Mouse (Mus musculus): ENCODE data around the gene Bik. TPM values are rescaled to one million over a fixed set of nuclear protein-coding genes. Genes with fewer than 3 reads are reported as not detected.

Gene Bik
- polyA plus RNA-seq, 1 experiment from 2014 or later: 5.0 TPM

- Histone ChIP-seq H3K27ac (no peak overlapping the region), H3K4me3 (no peak overlapping the region), H3K4me1 (peaks cover 22% of the 10 kb centered on the region), H3K9ac (no peak overlapping the region), H3K9me3 (no peaks in the 10 kb centered on the region), H3K36me3 (no peaks in the 10 kb centered on the region), H3K4me2 (no peak overlapping the region), H3K27me3 (no peaks in the 10 kb centered on the region)
- no peak for ATAC-seq (ENCODE audit: insufficient number of reproducible peaks, low FRiP score, low TSS enrichment, low read depth)
- 53% methylated on average over 5 of the region's 5 CpGs for WGBS
Observed at GRCm38 (mm10) chr15:83560941-83561477, 34.3 kb downstream of the Bik start.

DNA sequence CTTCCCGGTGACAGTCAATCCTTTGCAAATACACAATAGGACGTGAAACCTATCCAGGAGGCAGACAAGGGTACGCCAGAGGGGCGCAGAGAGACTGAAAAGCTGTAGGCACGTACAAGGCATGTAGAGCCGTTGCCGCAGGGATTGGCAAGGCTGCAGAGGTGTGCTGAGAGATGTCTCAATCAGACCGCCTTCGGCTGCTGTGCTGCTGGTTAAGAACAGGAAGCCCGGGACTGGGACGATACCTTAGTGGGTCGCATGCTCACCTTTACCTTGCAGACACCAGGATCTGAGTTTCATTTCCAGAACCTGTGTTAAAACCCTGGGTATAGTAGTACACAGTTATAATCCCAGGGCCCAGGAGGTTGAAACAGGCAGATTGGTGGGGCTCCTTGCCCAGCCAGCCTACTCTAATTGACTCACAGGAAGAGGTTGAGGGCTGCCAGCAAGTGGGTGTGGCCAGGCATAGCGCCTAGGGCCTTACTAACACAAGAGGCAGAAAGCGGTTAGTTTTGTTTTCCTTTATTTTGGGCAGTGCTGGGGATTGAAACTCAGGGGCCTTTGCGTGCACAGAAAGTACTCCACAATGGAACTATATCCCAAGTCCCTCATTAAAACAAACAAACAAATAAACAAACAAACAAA, 36.1 kb downstream of the Bik start:
- Histone ChIP-seq H3K27ac (peak overlapping the region; percentile 61), H3K9me3 (no peaks in the 10 kb centered on the region), H3K36me3 (no peaks in the 10 kb centered on the region), H3K4me3 (peak overlapping the region; percentile 46), H3K9ac (no peak overlapping the region), H3K4me1 (peaks cover 21% of the 10 kb centered on the region), H3K4me2 (peak overlapping the region; percentile 97), H3K27me3 (no peaks in the 10 kb centered on the region)
- peak; percentile 51; the same call in 1 of the 2 replicates for ATAC-seq (ENCODE audit: insufficient number of reproducible peaks, low FRiP score, low TSS enrichment, low read depth)
- 22% methylated on average over 15 of the region's 15 CpGs for WGBS

DNA sequence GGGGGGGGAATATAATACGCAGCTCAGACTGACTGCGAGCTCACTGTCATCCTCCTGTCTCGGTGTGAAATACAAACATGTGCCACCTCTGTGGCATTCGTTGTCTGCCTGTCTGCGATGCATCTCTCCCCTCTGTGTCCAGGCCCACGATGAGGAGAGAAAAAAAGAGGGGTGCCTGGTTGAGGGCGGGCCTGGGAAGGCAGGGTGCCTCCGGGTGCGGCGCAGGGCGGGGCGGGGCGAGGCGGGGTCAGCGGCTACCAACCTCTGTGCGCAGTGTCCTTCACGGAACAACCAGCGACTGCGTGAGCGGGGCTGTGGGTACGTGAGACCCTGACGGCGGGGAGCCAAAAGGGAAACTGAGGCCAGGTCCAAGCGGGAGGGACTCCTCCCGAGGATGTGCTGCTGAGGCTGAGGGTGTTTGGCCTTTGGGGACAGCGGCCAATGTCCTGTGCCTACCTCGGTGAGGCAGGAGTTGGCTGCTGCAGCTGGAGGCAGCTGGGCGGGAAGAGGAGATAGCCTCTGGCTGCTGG, 36.7 kb downstream of the Bik start, which contains the start of the genes Tspo and Mcat:
TSS of gene Tspo (plus strand) at position 266 of the 530 bp plus-strand sequence.
TSS of gene Mcat (minus strand) at position 461 of the 530 bp plus-strand sequence.
- Histone ChIP-seq H3K27ac (peak within 1 kb of the TSS; percentile 61), H3K4me1 (peaks cover 21% of the 10 kb centered on the region), H3K27me3 (no peaks in the 10 kb centered on the region), H3K36me3 (no peaks in the 10 kb centered on the region), H3K4me3 (peak within 1 kb of the TSS; percentile 46), H3K9me3 (no peaks in the 10 kb centered on the region), H3K4me2 (peak within 1 kb of the TSS; percentile 97), H3K9ac (peak within 1 kb of the TSS; percentile 42)
- ATAC-seq (ENCODE audit: insufficient number of reproducible peaks, low FRiP score, low TSS enrichment, low read depth): peak; percentile 31; the same call in 1 of the 2 replicates
- WGBS: 1% methylated on average over 28 of the region's 28 CpGs

GRCm38 (mm10) chr15:83563857-83564651, 37.4 kb downstream of the Bik start:
- WGBS: 3% methylated on average over 27 of the region's 27 CpGs
- H3K4me3 ChIP-seq: peak overlapping the region; percentile 46
- ATAC-seq (ENCODE audit: insufficient number of reproducible peaks, low FRiP score, low TSS enrichment, low read depth): no peak
- peak overlapping the region; percentile 42 for H3K9ac ChIP-seq
- no peaks in the 10 kb centered on the region for H3K9me3 ChIP-seq
- H3K27ac ChIP-seq: peak overlapping the region; percentile 54
- peaks cover 21% of the 10 kb centered on the region for H3K4me1 ChIP-seq
- H3K4me2 ChIP-seq: peak overlapping the region; percentile 97
- H3K36me3 ChIP-seq: no peaks in the 10 kb centered on the region
- no peaks in the 10 kb centered on the region for H3K27me3 ChIP-seq

- peaks cover 21% of the 10 kb centered on the region for H3K4me1 ChIP-seq
Observed at GRCm38 (mm10) chr15:83565434-83565833, 38.8 kb downstream of the Bik start.

DNA sequence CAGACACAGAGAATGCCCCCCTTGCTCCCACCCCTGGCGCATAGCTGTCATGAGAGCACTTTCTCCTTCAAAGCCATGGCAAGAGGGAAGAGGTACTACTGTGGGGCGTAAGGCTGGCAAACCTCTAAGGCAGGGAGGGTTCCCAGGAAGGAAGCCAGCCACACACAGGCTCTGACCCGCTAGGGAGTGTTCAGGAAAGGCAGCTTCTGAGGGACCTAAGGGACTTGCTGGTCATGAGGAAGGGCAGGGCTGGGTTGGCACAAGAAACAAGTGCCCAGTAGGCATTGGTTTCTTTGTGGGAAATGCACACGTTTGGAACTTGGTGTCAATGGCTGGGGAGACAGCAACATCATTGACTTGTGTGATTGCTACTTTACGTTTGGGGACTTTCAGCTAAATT, 39.3 kb downstream of the Bik start:
- Histone ChIP-seq H3K36me3 (no peaks in the 10 kb centered on the region), H3K4me3 (no peak overlapping the region), H3K27me3 (no peaks in the 10 kb centered on the region), H3K27ac (no peak overlapping the region), H3K4me1 (peaks cover 21% of the 10 kb centered on the region), H3K9ac (no peak overlapping the region), H3K4me2 (no peak overlapping the region), H3K9me3 (no peaks in the 10 kb centered on the region)
- ATAC-seq (ENCODE audit: insufficient number of reproducible peaks, low FRiP score, low TSS enrichment, low read depth): no peak
- WGBS: 73% methylated on average over 5 of the region's 5 CpGs

More at GRCm38 (mm10) chr15:83565434-83565833, 38.8 kb downstream of the Bik start:
- WGBS: 70% methylated on average over 3 of the region's 3 CpGs
- no peaks in the 10 kb centered on the region for H3K9me3 ChIP-seq
- H3K9ac ChIP-seq: no peak overlapping the region
- H3K4me2 ChIP-seq: no peak overlapping the region
- ATAC-seq (ENCODE audit: insufficient number of reproducible peaks, low FRiP score, low TSS enrichment, low read depth): no peak
- H3K36me3 ChIP-seq: no peaks in the 10 kb centered on the region
- no peak overlapping the region for H3K27ac ChIP-seq
- no peak overlapping the region for H3K4me3 ChIP-seq
- no peaks in the 10 kb centered on the region for H3K27me3 ChIP-seq

DNA sequence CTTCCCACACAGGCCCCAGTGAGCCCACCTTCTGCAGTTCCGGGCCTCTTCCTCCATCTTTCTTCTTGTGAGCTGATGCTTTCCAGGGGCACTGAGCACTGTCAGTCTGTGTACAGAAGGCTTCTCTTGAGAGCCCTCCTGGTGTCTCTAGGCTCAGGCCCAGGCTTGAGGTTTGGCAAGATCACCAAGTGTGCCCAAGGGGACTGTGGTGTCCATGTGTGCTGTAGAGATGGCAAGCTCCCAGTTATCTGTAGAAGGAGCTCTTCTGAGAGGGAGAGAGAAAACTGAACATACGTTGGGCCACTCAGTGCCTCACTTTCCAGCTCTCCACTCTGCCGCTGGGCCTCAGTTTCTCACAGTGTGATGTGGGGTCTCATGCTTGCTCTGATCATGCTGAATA, 41.1 kb downstream of the Bik start:
- no peak overlapping the region for H3K4me2 ChIP-seq
- no peaks in the 10 kb centered on the region for H3K9me3 ChIP-seq
- no peaks in the 10 kb centered on the region for H3K27me3 ChIP-seq
- ATAC-seq (ENCODE audit: insufficient number of reproducible peaks, low FRiP score, low TSS enrichment, low read depth): no peak
- no peaks in the 10 kb centered on the region for H3K36me3 ChIP-seq
- no peak overlapping the region for H3K27ac ChIP-seq
- H3K4me3 ChIP-seq: no peak overlapping the region
- 71% methylated on average over 3 of the region's 3 CpGs for WGBS
- H3K4me1 ChIP-seq: peaks cover 18% of the 10 kb centered on the region
- H3K9ac ChIP-seq: no peak overlapping the region

DNA sequence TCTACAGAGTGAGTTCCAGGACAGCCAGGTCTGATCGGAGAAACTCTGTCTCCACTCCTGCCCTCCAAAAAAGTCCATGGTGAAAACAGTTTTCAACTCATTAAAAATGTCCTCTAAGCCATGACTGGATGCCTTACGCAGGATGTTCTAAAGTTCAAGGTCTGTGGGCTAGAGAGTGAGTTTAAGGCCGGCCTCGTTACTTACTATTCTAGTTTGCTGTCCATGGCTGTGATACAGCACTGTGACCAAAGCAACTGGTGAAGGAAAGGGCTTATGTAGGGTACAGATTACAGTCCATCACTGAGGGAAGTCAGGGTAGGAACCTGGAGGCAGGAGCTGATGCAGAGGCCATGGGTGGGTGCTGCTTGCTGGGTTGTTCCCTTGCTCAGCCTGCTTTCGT, 41.9 kb downstream of the Bik start:
- ATAC-seq (ENCODE audit: insufficient number of reproducible peaks, low FRiP score, low TSS enrichment, low read depth): no peak
- H3K36me3 ChIP-seq: no peaks in the 10 kb centered on the region
- no peak overlapping the region for H3K27ac ChIP-seq
- no peak overlapping the region for H3K4me3 ChIP-seq
- 92% methylated on average over 5 of the region's 5 CpGs for WGBS
- H3K4me2 ChIP-seq: no peak overlapping the region
- no peaks in the 10 kb centered on the region for H3K9me3 ChIP-seq
- H3K27me3 ChIP-seq: no peaks in the 10 kb centered on the region
- H3K4me1 ChIP-seq: peaks cover 10% of the 10 kb centered on the region
- no peak overlapping the region for H3K9ac ChIP-seq

DNA sequence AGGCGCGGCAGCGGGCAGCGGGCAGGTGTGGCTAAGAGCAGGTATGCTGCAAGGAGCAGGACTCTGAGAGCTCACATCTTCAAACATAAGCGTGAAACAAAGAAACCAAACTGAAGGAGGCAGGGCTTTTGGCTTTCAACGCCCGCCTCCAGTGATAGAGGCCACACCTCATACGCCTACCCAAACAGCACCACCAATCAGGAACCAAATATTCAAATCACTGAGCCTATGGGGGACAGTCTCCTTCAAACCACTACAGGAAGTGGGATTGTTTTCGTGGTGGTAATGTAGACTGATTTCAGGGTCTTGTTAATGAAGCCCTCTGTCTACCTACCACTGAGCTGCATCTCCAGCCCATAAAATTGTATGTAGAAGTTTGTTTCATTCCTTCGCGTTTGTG, 43.0 kb downstream of the Bik start:
- H3K9me3 ChIP-seq: no peaks in the 10 kb centered on the region
- no peaks in the 10 kb centered on the region for H3K27me3 ChIP-seq
- peaks cover 10% of the 10 kb centered on the region for H3K36me3 ChIP-seq
- no peak for ATAC-seq (ENCODE audit: insufficient number of reproducible peaks, low FRiP score, low TSS enrichment, low read depth)
- no peak overlapping the region for H3K9ac ChIP-seq
- no peaks in the 10 kb centered on the region for H3K4me1 ChIP-seq
- no peak overlapping the region for H3K27ac ChIP-seq
- WGBS: 61% methylated on average over 11 of the region's 11 CpGs
- H3K4me2 ChIP-seq: no peak overlapping the region
- H3K4me3 ChIP-seq: no peak overlapping the region

DNA sequence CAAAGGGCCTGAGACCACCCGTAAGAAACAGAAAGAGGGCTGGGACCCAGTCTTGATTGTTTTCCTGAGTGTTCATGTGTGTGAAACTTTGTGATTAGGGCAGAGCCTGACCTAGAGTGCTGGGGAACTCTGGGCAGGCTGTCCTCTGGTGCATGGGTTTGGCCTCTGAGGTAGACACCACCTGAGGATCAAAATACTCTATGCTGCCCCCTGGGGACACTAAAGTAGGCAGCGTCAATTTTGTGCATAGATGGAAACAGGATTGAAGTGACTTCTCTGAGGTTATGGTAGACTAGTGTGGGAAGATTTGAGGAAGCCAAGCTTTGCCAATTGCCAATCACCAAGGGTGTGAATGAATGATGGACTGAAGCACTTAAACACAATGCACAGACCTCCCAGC, 44.0 kb downstream of the Bik start:
- no peak overlapping the region for H3K9ac ChIP-seq
- ATAC-seq (ENCODE audit: insufficient number of reproducible peaks, low FRiP score, low TSS enrichment, low read depth): no peak
- H3K27me3 ChIP-seq: no peaks in the 10 kb centered on the region
- no peak overlapping the region for H3K4me2 ChIP-seq
- H3K9me3 ChIP-seq: no peaks in the 10 kb centered on the region
- H3K36me3 ChIP-seq: peaks cover 18% of the 10 kb centered on the region
- H3K27ac ChIP-seq: no peak overlapping the region
- H3K4me3 ChIP-seq: no peak overlapping the region
- WGBS: 66% methylated on average over 2 of the region's 2 CpGs
- H3K4me1 ChIP-seq: no peaks in the 10 kb centered on the region

DNA sequence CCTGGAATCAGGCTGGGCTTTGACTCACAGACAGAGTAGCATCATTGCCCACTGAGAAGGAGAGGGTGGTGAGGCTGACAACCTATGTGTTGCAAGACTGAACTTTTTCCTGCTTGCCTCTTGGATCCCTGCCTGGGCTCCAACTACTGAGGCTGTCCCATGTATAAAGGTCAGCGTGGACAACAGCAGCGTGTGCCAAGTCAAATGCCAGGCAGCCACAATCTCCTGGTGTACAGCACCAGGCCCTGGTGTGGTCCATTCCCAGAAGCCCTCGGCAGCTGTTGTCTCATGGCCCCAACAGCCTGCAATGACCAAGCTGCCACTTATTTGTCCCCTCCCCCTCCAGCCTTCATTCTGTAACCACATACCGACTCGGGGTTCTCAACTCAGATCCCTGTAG, 45.0 kb downstream of the Bik start:
- Histone ChIP-seq H3K36me3 (peaks cover 28% of the 10 kb centered on the region), H3K4me3 (no peak overlapping the region), H3K27ac (no peak overlapping the region), H3K9me3 (no peaks in the 10 kb centered on the region), H3K4me1 (no peaks in the 10 kb centered on the region), H3K27me3 (no peaks in the 10 kb centered on the region), H3K9ac (no peak overlapping the region), H3K4me2 (no peak overlapping the region)
- 80% methylated on average over 5 of the region's 5 CpGs for WGBS
- no peak for ATAC-seq (ENCODE audit: insufficient number of reproducible peaks, low FRiP score, low TSS enrichment, low read depth)

DNA sequence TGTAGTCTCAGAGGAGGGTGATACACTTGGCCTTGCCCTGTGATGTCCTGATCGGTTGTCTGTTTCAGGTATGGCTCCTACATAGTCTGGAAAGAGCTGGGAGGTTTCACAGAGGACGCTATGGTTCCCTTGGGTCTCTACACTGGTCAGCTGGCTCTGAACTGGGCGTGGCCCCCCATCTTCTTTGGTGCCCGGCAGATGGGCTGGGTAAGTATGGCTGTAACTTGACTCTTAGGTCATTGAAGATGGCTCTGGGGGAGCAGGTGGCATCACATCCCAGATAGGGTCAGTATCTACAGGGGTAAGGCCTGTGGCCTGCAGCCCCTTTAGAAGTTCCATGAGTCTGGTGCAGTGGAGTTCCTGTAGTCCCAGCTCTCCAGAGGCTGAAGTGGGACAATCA, 45.5 kb downstream of the Bik start:
- ATAC-seq (ENCODE audit: insufficient number of reproducible peaks, low FRiP score, low TSS enrichment, low read depth): no peak
- 81% methylated on average over 4 of the region's 4 CpGs for WGBS
- no peaks in the 10 kb centered on the region for H3K27me3 ChIP-seq
- H3K4me3 ChIP-seq: no peak overlapping the region
- H3K27ac ChIP-seq: no peak overlapping the region
- no peak overlapping the region for H3K9ac ChIP-seq
- H3K4me2 ChIP-seq: no peak overlapping the region
- H3K9me3 ChIP-seq: no peaks in the 10 kb centered on the region
- no peaks in the 10 kb centered on the region for H3K4me1 ChIP-seq
- peaks cover 33% of the 10 kb centered on the region for H3K36me3 ChIP-seq

All from limb, embryonic 15.5 days (tissue).